Mouse (Mus musculus) retina, adult 2 months (tissue): ENCODE data around the gene Olfr992.
"Not testable (repeated sequence)": the region's sequence is repeated elsewhere in the genome, so short reads cannot be mapped to it uniquely, and the experiment has no call there.

Experiments used
- DNase-seq: peaks from one replicate; pipeline ENCODE4 v3.0.0-alpha.2; 2012; ENCODE audit warnings: low read depth, low spot score

The Olfr992 gene

GRCm38 (mm10) chr2:85409369-85409768, at the start of gene Olfr992:
Olfr992 (minus strand) TSS chr2:85409469.
- DNase-seq: no peak

GRCm38 (mm10) chr2:85443539-85443938, 34.3 kb upstream of the Olfr992 start, which contains the start of gene Olfr995:
Olfr995 (minus strand) TSS chr2:85443639.
- DNase-seq: no peak

- no peak for DNase-seq
Observed at GRCm38 (mm10) chr2:85442546-85442945, 33.3 kb upstream of the Olfr992 start.

- no peak for DNase-seq
Observed at GRCm38 (mm10) chr2:85436351-85436750, 27.1 kb upstream of the Olfr992 start, which contains the start of gene Olfr994. Olfr994 (minus strand) TSS chr2:85436451.

GRCm38 (mm10) chr2:85425893-85426292, 16.6 kb upstream of the Olfr992 start:
- no peak for DNase-seq

GRCm38 (mm10) chr2:85414777-85415176, 5.5 kb upstream of the Olfr992 start, which contains the start of gene Olfr993:
Olfr993 (minus strand) TSS chr2:85414877.
- DNase-seq: no peak

GRCm38 (mm10) chr2:85363127-85363526, 46.1 kb downstream of the Olfr992 start, which contains the start of gene Olfr988:
Olfr988 (minus strand) TSS chr2:85363227.
- not testable (repeated sequence) for DNase-seq
